Mouse (Mus musculus) ZHBTc4 (cell line): ENCODE results near the gene Omd.

Source experiments
- DNase-seq: peaks from one replicate; pipeline ENCODE4 v3.0.0-alpha.2; 2011; ENCODE audit warnings: low read depth, low spot score

Omd gene

DNA sequence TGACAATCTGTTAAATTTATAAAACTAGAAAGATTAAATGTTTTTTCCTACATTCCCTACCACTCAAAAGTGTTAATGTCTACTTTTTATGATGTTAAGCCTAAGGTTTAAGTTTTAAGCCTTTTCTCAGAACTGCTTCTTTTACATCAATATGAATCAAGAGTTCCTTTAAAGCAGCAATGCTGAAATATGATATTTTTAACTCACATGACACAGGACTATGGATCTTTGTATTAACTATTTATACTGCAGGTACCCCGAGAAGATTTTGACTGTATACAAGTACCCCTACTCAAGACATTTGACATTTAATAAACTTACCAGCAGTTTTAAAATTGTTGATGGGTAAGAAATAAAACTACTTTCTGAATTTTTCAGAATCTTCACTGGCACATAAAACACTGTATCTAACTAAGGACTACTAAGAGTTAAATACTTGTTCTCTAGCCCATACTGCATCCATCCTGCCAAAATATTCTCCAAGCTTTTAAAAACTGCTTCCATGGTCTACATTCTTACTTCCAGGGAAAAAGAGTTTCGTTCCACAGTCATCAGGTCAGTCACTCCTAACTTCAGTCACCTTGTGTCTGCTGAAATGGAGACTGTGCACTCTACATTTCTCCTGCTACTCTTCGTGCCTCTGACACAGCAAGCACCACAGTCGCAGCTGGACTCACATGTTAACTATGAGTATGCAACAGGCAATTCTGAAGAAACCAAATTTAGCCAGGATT, 26.5 kb downstream of the Omd start:
- DNase-seq, result no peak

DNA sequence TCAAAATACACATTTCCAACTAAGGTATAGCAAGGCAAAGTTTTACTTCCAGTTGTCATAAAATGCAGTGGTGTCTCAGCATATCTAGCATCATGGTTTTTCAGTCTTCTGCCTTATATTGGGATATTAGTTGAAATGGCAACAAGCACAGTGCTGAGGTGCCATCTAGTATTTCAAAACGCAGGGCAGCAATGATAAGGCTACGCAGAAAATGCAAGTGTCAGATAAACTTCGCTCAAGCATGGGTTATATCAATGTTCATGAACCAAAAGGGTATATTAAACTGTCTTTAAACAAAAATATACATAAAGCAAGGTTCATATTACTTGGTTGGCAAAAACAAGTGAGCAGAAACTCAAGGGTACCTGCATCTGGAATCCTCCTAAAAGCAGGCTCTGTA, 34.8 kb downstream of the Omd start:
- no peak for DNase-seq

DNA sequence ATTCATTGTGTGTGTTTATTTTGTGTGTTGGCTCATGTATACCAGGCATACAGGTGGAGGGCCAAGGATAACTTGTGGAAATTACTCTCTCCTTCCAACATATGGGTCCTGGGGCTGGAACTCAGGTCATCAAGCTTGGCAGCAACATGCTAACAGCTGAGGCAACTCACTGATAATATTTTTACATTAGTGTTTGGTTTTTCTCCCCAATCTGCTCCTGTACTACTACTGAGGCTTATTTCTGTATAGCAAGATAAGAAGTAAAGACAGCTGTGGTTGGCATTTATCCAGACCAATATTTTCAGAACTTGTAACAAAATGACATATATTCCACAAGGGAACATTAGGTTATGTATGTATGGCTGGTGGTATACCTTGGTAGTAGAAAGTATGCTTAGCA, 36.1 kb downstream of the Omd start:
- no peak for DNase-seq

DNA sequence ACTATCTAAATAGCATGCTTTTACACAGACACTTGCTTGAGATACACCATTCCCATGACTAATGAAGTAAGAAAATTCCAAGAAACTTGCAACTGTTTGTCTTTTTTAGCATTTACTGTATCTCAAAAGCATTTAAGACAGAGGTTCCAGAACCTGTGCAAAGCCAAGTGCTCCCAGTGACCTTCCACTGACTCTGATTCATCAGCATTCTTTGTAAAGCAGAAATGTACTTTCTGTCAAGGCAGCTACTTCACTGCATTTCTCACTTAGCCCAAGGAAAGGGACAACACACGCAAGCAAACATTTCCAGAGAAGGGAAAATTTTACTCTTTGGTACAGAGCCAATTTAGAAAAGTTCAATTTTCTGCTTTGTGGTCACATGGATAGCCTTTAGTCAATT, 41.0 kb downstream of the Omd start:
- no peak for DNase-seq

DNA sequence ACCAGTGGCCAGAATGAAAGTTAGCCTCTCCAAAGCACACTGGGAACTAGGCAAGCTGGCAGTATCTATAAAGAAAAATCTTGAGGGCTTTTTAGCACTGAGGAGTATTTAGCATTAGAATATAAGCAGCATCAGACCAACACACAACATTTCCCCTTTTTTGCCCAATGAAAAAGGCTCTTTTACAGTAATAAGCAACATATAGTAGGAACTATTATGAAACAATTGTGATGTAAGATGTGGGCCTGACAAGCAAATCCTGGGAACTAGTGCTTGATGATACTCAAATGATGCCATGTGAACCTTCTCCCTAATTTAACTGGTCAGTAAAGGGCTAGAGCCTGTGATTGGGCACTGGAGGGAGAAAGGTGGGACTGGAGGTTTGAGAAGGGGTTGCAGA, 45.9 kb downstream of the Omd start:
- no peak for DNase-seq

DNA sequence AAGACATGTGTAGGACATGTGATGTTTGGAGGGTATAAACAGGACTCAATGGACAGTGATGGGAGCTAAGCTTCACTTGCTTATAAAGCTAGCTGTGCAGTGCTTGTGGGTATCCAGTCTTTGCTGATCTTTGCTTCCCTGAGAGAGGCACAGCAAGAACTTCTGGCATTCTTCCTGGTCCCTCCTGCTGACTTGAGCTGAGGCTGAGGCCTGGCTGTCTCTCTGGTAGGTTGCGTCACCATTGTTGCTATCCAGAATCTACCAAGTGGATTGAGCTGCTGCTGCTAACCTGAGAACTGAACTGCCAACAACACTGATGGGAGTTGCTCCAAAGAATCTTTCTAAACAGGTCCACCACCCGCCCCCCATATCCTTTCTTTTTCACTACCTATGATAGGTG, 46.8 kb downstream of the Omd start:
- no peak for DNase-seq

DNA sequence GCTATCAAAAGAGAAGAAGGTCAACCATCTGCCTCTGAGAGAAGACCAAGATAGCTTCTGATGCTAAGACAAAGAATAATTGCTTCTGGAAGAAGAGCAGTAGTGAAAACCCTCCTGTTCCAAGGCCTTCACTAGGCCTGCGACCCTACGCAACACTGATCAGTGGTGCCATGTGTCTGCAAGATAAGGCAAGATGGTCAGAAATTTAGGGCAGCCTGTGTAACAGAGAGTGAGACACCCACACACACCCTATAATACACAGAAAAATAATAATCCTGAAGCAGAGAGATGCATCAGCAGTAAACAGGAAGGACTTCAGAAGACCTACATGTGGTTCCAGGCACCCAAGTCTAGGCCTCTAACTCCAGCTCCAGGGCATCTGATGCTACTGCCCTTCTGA, 57.7 kb downstream of the Omd start:
- no peak for DNase-seq
